Mouse (Mus musculus) T-helper 1 cell (primary cell): ENCODE results near the gene Sfrp4.
"Not testable (repeated sequence)": the region's sequence is repeated elsewhere in the genome, so short reads cannot be mapped to it uniquely, and the experiment has no call there.

ENCODE experiments used
- in situ Hi-C: fragments of 300-600 bp; cut with MboI, MseI; formaldehyde crosslinking; loops from one replicate; pipeline ENCODE4 v1.15.1; 2025; ENCODE audit warnings: high pct_unique_total_duplicates

Gene Sfrp4

DNA sequence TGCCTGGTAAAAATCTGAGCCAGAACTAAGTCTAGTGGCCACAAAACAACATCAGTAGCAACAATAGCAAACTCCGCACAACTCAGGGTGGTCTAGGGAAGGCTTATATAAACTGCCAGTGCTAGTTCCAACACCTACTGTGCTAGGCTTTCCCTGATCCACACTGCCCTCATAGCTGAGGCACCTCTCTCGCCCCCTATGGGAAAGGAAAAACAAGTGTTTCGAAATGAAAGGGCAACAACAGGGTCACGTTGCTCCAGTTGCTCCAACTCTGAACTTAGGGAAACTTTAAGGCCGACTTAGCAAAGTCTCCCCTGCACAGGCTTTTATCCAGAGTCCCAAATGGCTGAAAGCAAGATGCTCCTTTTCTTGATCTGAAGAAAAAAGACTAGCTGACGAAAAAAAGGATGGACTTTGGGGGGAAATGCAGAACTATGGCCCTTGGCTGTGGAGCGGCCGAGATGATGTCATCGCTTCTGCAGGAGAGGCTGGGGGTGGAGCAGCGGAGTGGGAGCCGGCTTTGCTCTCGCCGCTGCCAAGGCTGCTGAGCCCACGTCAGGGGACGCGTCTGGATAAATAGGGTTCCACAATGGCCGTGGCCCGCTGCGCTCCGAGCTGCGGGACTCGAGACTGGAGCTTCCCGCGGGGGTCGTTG, at the start of gene Sfrp4:
Gene Sfrp4 (plus strand): TSS at position 532 of the 655 bp plus-strand sequence.
- in situ Hi-C loops = no loop called here

- in situ Hi-C loops = not testable (repeated sequence)
These were observed 48.2 kb upstream of the Sfrp4 start for GRCm38 (mm10) chr13:19574723-19575122.

DNA sequence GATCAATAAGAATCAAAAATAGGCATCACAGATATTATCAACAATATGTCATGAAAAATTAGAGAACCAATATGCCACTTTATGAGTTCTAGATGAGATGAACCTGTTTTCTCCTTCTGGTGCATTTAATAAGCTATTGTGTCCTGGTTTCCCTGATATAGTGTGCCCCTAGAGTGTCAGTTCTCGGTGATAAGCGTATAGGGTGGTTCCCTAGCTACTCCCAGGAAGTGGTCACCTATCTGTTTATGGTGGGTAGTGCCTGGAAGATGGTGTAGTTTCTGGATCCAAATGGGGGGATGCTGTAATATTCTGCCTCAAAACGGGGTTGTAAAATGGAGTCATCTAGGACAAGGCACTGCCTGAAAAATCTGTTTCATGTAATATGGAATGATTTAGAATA, 47.0 kb upstream of the Sfrp4 start:
- in situ Hi-C loops = no loop called here

DNA sequence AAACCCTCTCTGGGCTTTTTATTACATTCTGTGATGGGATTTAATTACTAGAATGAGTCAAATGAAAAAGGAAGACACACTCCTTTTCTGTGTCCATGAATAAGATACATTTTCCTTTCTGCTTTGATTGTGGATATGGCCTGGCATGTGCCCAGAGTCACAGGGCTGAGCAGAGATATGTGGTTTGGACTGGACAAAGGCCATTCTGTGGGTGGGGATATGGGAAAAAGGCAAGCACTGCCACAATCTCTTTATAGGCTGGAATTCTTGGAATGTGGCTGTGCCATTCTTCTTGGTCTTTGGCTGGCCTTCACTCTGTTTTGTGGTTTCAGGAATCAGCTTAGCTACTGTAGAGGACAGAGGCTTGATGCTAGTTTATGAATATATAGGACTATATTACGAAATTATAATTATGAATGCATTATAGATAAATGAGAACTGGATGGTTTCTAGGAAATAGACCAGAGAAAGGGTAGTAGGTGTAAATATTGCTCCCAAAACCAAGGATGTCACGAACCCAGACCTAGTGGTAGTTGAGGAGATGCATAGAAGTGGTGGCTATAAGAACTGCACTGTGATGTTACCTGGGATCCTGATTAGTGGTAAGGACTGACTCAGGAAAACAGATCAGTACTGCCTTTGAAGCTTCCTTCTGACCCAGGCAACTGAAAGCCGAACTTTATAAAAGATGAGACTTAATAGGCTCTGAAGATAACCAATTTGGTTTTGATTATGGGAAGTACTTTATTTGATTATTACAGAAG, 31.7 kb upstream of the Sfrp4 start:
- in situ Hi-C loops = no loop called here

GRCm38 (mm10) chr13:19595141-19595540, 27.8 kb upstream of the Sfrp4 start:
- in situ Hi-C loops = no loop called here

GRCm38 (mm10) chr13:19599242-19599641, 23.7 kb upstream of the Sfrp4 start:
- in situ Hi-C loops = no loop called here

- in situ Hi-C loops = no loop called here
These were observed 20.4 kb upstream of the Sfrp4 start for GRCm38 (mm10) chr13:19602531-19602930.

- in situ Hi-C loops = no loop called here
These were observed 19.2 kb upstream of the Sfrp4 start for GRCm38 (mm10) chr13:19603719-19604118.

DNA sequence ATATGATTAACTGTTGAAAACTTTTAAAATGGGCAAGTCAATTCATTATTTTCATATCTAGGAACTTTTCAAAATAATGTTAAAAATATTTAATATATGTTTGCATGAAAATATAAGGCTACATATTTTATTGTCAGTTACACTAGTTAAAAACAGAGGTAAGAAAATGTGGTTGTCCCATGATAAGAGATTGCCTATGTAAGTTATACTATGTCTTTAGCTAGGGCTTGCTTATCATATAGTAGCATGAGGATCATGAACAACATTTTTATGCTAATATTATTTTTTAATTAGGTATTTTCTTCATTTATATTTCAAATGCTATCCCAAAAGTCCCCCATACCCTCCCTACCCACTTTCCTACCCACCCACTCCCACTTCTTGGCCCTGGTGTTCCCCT, 18.0 kb upstream of the Sfrp4 start:
- in situ Hi-C loops = no loop called here

DNA sequence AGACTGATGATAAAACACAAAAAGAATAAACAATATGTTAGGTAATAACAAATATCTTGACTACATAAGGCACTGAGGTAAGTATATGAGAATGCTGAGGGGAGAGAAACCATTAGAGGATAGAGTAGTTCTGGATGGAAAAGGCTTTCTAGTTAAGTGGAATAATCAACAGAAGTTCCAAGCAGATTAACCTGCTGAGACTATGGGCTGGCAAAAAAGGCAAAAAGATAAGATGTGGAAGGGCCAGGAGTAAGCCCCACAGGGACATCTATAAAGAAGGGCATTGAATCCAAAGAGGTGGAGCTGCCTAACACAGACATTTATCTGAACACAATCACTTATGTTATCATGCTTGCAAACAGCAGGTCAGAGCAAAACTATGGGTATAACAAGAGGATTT, 14.8 kb upstream of the Sfrp4 start:
- in situ Hi-C loops = no loop called here

DNA sequence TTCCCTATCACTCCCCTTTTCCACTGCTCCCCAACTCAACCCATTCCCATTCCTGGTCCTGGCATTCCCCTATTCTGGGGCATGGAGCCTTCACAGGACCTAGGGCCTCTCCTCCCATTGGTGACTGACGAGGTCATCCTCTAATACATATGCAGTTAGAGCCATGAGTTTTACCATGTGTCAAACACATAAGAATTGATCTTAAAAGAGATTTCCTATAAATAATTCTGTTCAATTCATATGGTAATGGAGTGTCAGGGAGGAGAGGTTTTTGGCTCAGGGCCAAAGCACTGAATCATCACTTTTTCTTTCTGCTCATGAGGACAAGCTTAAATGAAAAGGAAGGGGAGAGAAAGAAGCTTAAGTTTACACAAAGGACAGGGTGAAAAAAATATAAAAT, 10.6 kb upstream of the Sfrp4 start:
- in situ Hi-C loops = no loop called here

DNA sequence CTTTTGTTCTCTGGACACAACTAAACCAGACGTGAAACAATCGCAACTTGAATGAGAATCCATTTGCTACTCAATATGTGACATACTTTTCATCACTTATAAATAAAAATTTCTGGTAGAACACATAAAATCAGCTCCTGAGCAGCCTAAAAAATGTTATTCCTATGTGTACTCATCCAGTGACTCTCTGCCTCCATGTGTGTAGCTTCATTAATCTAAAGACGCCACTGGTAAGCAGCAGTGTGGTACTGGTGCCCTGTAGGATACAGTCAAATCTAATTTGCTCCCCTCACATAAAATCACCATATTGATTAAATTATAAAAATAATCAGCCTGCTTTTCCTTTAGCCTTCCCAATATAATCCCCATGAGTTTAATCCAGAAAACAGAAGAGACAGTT, 9.9 kb upstream of the Sfrp4 start:
- in situ Hi-C loops = no loop called here

GRCm38 (mm10) chr13:19613426-19613825, 9.5 kb upstream of the Sfrp4 start:
- in situ Hi-C loops = no loop called here

DNA sequence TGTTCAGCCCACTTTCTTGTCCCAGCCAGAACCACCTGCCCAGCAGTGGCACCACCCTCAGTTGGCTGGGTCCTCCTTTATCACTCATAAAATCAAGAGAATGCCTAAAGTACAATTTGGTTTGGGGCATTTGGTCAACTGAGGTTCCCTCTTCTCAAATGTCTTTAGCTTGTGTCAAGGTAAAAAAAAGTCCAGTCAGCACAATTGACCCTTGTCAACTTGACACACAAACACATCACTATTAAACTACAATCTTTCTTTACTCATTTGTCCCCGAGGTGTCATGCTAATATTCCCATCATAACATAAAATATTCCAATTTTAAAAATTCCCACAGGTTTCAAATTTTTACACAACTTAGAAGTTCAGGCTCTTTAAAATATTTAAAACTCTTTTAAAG, 8.6 kb upstream of the Sfrp4 start:
- in situ Hi-C loops = no loop called here

- in situ Hi-C loops = no loop called here
These were observed 4.8 kb upstream of the Sfrp4 start for GRCm38 (mm10) chr13:19618081-19618480.

DNA sequence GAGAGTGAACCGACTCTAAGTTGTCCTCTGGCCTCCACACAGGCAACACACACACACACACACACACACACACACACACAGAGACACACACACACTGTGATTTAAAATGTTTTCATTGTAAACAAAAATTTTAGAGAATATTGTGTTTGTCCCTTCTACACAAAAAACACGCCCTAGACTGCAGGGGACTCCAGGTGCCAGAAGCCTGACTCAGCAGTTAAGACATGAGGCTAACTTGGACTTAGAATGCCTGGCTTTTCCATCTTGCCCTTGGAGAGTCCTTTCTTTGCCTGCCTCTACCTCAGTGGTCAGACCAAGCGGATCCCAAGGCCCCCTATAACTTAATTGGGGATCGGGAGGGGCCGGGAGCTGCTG, 4.1 kb upstream of the Sfrp4 start:
- in situ Hi-C loops = no loop called here

GRCm38 (mm10) chr13:19619216-19619927, 3.5 kb upstream of the Sfrp4 start, which contains the start of gene Epdr1:
TSS of gene Epdr1 (minus strand) at chr13:19619927.
- in situ Hi-C loops = no loop called here

- in situ Hi-C loops = no loop called here
These were observed 463 bp downstream of the Sfrp4 start for GRCm38 (mm10) chr13:19623228-19623905.

DNA sequence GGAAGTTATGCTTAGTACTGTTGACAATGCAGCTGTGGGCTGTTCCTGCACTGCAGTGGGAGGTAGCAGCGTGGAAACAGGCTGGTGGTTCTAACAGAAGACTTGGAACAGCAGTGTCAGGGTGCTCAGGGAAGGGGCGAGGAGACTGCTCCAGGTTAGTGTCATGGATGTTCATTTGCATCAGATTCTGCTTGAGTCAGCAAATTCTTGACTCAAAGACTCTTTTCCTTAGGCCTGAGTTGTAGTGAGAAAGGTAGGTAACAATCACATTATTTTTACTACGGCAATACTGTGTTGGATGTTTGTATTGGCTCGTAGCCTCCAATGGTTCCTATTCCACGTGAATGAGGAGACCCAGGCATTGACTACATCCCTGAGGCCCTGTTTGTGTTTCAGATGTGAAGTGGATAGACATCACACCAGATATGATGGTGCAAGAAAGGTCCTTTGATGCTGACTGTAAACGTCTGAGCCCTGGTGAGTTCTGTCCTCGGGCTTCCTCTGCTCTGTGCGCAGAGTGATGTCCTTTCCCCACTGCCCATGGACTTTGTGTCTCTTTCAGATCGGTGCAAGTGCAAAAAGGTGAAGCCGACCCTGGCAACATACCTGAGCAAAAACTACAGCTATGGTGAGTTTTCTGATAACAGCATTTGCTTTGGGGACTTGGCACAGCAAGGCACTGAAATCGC, 1.9 kb downstream of the Sfrp4 start:
- in situ Hi-C loops = no loop called here

GRCm38 (mm10) chr13:19626473-19626872, 3.6 kb downstream of the Sfrp4 start:
- in situ Hi-C loops = no loop called here
